Mouse (Mus musculus): Measurements from ENCODE around the gene Eefsec. TPM values are rescaled to one million over a fixed set of nuclear protein-coding genes. Genes with fewer than 3 reads are reported as not detected.

Eefsec gene
- total and polyA plus RNA-seq, 3 experiments, result 27.5 to 378 (median 40.7) TPM

- TF ChIP-seq JUND (IDR thresholded peaks at IDR 0.05; ENCODE audit: low read depth, low read length) (no peak), CTCF (IDR thresholded peaks at IDR 0.05 in 2 of 3, conservative IDR thresholded peaks at IDR 0.05 in 1 of 3; ENCODE audit: control insufficient read depth in 1 of 3, insufficient read depth in 1 of 3, low read depth in 2 of 3, low read length in 3 of 3, poor library complexity in 1 of 3, severe bottlenecking in 1 of 3) (no peak), USF2 (IDR thresholded peaks at IDR 0.05; ENCODE audit: borderline replicate concordance in 1 of 2, insufficient read depth in 1 of 2, low read depth in 1 of 2, low read length in 2 of 2) (no peak), NELFE (IDR thresholded peaks at IDR 0.05; ENCODE audit: low read depth, low read length) (no peak)
- no peak for DNase-seq (ENCODE audit: low read depth, low spot score)
- H3K27me3 ChIP-seq (ENCODE audit: control insufficient read depth in 1 of 2, insufficient read depth in 2 of 2, low read length in 2 of 2), result no peaks in the 10 kb centered on the region; a peak in 1 of 4 replicates
- peaks cover 0 to 8% of the 10 kb centered on the region in 2 experiments; a peak in 2 of 4 replicates for H3K4me1 ChIP-seq (ENCODE audit: control insufficient read depth in 1 of 2, insufficient read depth in 2 of 2, low read length in 2 of 2)
- no peaks in the 10 kb centered on the region for H3K9me3 ChIP-seq (replicated peaks; ENCODE audit: insufficient read depth, low read length)
- no peaks in the 10 kb centered on the region for H3K79me2 ChIP-seq (ENCODE audit: control insufficient read depth, insufficient read depth, low read length, poor library complexity)
- no peak overlapping the region for H3K4me3 ChIP-seq (ENCODE audit: control insufficient read depth in 1 of 2, insufficient read depth in 1 of 2, low read depth in 2 of 2, low read length in 2 of 2)
- no peaks in the 10 kb centered on the region; a peak in 1 of 4 replicates for H3K36me3 ChIP-seq (ENCODE audit: control insufficient read depth in 1 of 2, insufficient read depth in 2 of 2, low read length in 2 of 2)
- H3K27ac ChIP-seq (ENCODE audit: control insufficient read depth, low read depth, low read length), result no peak overlapping the region
- no peak overlapping the region for H3K9ac ChIP-seq (ENCODE audit: control insufficient read depth, low read depth, low read length, poor library complexity, severe bottlenecking)
Observed at GRCm38 (mm10) chr6:88231821-88232220, 214.5 kb downstream of the Eefsec start.

- no peak overlapping the region for H3K9ac ChIP-seq (ENCODE audit: control insufficient read depth, low read depth, low read length, poor library complexity, severe bottlenecking)
- no peak for TF ChIP-seq CTCF (IDR thresholded peaks at IDR 0.05 in 2 of 3, conservative IDR thresholded peaks at IDR 0.05 in 1 of 3; ENCODE audit: control insufficient read depth in 1 of 3, insufficient read depth in 1 of 3, low read depth in 2 of 3, low read length in 3 of 3, poor library complexity in 1 of 3, severe bottlenecking in 1 of 3)
- no peak for TF ChIP-seq POLR2AphosphoS2 (IDR thresholded peaks at IDR 0.05; ENCODE audit: low read length)
- no peak for TF ChIP-seq SIN3A (IDR thresholded peaks at IDR 0.05; ENCODE audit: low read length)
- TF ChIP-seq POLR2AphosphoS5 (IDR thresholded peaks at IDR 0.05; ENCODE audit: borderline replicate concordance, low read depth, low read length), result no peak
- H3K9me3 ChIP-seq (replicated peaks; ENCODE audit: insufficient read depth, low read length), result no peaks in the 10 kb centered on the region
- no peaks in the 10 kb centered on the region; a peak in 1 of 4 replicates for H3K36me3 ChIP-seq (ENCODE audit: control insufficient read depth in 1 of 2, insufficient read depth in 2 of 2, low read length in 2 of 2)
- no peak overlapping the region for H3K4me3 ChIP-seq (ENCODE audit: control insufficient read depth in 1 of 2, insufficient read depth in 1 of 2, low read depth in 2 of 2, low read length in 2 of 2)
- no peaks in the 10 kb centered on the region; a peak in 1 of 4 replicates for H3K27me3 ChIP-seq (ENCODE audit: control insufficient read depth in 1 of 2, insufficient read depth in 2 of 2, low read length in 2 of 2)
- DNase-seq (ENCODE audit: low read depth, low spot score), result no peak
- H3K27ac ChIP-seq (ENCODE audit: control insufficient read depth, low read depth, low read length), result no peak overlapping the region
- no peaks in the 10 kb centered on the region for H3K4me1 ChIP-seq (ENCODE audit: control insufficient read depth in 1 of 2, insufficient read depth in 2 of 2, low read length in 2 of 2)
- H3K79me2 ChIP-seq (ENCODE audit: control insufficient read depth, insufficient read depth, low read length, poor library complexity), result no peaks in the 10 kb centered on the region
Observed at GRCm38 (mm10) chr6:88229221-88229620, 217.1 kb downstream of the Eefsec start.

- no peaks in the 10 kb centered on the region for H3K4me1 ChIP-seq (ENCODE audit: control insufficient read depth in 1 of 2, insufficient read depth in 2 of 2, low read length in 2 of 2)
- no peak for DNase-seq (ENCODE audit: low read depth, low spot score)
- H3K9ac ChIP-seq (ENCODE audit: control insufficient read depth, low read depth, low read length, poor library complexity, severe bottlenecking), result no peak overlapping the region
- no peak overlapping the region for H3K4me3 ChIP-seq (ENCODE audit: control insufficient read depth in 1 of 2, insufficient read depth in 1 of 2, low read depth in 2 of 2, low read length in 2 of 2)
- H3K79me2 ChIP-seq (ENCODE audit: control insufficient read depth, insufficient read depth, low read length, poor library complexity), result no peaks in the 10 kb centered on the region
- H3K27me3 ChIP-seq (ENCODE audit: control insufficient read depth in 1 of 2, insufficient read depth in 2 of 2, low read length in 2 of 2), result no peaks in the 10 kb centered on the region; a peak in 1 of 4 replicates
- no peak overlapping the region for H3K27ac ChIP-seq (ENCODE audit: control insufficient read depth, low read depth, low read length)
- TF ChIP-seq HCFC1 (IDR thresholded peaks at IDR 0.05; ENCODE audit: low read depth, low read length), result no peak
- H3K9me3 ChIP-seq (replicated peaks; ENCODE audit: insufficient read depth, low read length), result no peaks in the 10 kb centered on the region
- H3K36me3 ChIP-seq (ENCODE audit: control insufficient read depth in 1 of 2, insufficient read depth in 2 of 2, low read length in 2 of 2), result no peaks in the 10 kb centered on the region; a peak in 1 of 4 replicates
Observed at GRCm38 (mm10) chr6:88227537-88227936, 218.8 kb downstream of the Eefsec start.
